Mouse (Mus musculus): ENCODE results near the gene Pola1.
"Not testable (repeated sequence)": the region's sequence is repeated elsewhere in the genome, so short reads cannot be mapped to it uniquely, and the experiment has no call there.

Gene Pola1

GRCm38 (mm10) chrX:93429738-93430260 lies 202.2 kb downstream of the Pola1 start:
- DNase-seq = no peak

DNA sequence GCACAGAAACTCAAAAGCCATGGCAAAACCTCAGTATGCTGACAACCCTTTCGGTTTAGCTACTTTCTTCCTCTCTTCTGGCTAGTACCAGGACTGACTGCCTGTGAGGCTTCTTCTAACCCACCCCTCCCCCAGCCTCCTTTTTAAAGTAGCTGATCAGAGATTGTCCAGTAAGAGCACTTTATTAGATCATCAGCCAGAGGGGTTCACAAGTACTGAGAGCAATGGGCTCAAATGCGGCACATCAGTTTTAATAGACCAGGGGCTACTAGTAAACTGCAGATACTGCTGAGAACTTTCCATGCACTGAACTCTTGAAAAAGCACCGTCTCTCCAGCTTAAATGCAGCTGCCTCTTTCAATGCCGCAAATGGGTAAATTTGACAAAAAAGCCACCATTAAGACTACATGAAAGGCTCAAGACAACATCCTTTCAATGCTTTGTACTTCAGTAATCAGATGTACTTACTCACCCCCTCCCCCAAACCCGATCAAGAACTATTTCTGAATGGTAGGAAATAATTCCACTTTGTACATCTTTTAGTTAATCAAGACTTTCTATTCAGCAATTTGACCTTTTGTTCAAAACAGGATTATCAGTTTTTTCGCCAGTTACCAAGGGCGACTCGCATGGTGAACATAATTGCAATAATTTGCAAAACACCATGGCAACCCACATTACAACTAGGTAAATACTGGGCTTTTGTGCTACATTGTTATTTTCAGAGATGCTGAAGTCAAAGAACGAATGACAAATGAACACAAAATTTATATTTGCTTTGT lies 202.8 kb downstream of the Pola1 start:
- DNase-seq = no peak

GRCm38 (mm10) chrX:93400871-93401270 lies 231.1 kb downstream of the Pola1 start:
- DNase-seq = not testable (repeated sequence)

GRCm38 (mm10) chrX:93397089-93397488 lies 234.9 kb downstream of the Pola1 start:
- DNase-seq = no peak

DNA sequence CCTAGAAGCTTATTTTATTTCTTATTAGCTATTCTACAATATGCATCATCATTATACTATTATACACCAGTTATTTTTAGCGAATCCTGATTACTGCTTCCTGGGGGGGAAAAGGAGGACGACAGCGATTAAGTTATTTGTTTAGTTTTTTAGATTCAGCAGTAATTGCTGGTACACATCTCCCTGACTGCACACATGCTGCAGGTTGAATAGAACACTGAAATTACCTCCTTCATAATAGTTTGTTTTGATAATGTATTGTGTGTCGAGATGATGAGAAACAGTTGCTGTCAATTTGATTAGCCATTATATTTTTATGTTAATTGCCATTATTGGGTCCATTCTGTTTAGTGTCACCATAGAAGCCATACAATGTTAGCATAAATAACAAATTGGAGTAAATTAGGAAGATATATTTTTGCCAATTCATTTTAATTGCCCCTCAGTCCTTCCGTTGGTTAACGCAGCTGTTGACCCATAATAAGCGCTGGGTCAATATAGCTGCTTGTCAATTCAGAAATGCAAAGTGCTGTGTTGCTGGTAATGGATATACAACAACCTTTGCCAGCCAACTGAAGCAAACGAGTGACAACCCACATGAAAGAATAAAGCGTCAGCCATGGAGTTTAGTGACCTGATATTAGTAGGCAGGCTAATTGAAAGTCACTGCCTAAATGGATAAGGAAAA lies 254.5 kb downstream of the Pola1 start:
- peak; percentile 83 for DNase-seq

DNA sequence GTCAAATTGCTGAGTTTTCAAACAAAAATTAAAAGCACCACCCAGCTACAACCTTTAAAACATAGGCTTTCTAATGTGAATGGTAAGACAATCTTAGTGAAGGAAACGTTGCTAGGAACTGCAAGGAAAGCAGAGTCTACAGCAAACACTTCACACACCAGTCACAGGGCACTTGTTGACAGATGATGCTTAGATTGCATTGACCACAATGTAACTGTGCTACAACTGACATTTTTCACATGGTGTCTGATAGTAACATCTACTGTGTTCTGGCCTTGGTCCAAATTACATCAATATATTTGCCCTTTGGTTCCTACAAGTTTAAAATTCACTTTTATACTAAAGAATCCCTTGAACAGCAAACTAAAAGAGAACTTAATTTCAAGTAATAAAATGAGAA lies 258.5 kb downstream of the Pola1 start:
- no peak for DNase-seq

DNA sequence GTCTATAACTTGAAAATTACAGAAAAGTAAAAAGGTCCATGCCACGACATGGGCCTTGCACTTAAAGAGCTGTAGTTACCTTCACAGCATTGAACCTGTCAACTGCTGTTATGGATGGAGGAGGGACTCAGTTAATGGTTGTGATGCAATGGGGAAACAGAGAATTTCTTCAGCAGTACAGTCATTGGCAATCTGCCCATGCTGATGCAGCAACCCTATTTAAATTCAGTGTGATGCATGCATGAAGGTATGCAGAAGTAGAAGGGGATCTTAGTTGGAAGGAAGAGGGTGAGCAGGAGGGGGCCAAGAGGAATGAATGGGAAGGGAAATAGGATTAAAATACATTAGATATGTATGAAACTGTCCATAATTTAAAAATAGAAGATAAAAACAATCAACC lies 262.2 kb downstream of the Pola1 start:
- DNase-seq = peak; percentile 0

DNA sequence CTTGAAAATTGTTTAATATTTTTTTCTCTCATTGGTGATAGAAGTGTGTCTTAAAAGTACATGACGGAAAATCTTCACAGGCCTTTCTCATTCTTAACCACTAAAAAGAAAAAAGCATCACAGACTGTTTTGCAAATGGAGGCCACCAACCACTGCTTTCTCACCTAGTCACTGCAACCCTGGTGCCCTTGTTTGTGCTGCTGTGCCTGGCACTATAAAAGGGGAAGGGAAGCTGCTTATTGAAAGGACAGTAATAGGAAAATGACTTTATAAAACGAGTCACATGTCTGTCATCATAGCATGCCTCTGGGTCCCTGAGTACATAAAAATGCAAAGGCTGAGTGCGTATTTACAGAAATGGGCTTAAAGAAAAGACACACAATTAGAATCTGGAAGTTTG lies 263.7 kb downstream of the Pola1 start:
- DNase-seq = no peak

DNA sequence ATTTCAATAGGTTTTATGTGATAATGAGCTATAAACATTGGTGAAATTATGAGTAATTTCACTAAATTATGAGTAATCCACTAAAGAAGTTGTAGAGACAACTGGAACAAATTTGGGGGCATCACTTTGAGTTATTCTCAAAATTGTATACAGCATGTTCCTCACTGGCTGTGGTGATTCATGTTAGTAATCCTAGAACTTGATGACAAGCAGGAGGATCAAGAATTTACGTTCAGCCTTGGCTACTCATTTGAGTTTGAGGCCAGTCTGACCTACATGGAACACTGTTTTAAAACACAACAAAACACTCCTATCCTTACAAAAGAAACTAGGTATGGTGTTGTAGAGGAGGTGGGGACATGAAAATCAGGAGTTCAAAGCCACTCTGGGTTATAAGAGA lies 310.6 kb downstream of the Pola1 start:
- DNase-seq = no peak

DNA sequence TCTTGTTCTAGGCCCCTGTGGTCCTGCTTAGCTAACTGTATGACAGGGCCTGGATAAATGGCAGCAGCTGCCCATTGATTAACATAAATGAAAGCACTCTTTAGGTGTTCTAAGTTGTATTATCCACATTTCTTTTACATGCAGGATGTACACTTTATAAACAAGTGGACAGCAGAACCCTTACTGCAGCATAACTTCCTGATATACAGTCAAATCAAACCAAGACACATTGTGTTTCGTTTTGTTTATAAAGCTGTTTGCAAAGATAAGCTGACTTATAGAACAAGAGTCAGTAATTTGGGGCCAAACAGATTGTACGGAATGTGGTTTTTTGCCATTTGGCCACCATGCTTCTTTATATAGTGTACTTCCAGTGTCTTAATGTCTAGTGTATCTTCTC lies 312.0 kb downstream of the Pola1 start:
- no peak for DNase-seq

- no peak for DNase-seq
Measured at GRCm38 (mm10) chrX:93317577-93317976, 314.4 kb downstream of the Pola1 start.

DNA sequence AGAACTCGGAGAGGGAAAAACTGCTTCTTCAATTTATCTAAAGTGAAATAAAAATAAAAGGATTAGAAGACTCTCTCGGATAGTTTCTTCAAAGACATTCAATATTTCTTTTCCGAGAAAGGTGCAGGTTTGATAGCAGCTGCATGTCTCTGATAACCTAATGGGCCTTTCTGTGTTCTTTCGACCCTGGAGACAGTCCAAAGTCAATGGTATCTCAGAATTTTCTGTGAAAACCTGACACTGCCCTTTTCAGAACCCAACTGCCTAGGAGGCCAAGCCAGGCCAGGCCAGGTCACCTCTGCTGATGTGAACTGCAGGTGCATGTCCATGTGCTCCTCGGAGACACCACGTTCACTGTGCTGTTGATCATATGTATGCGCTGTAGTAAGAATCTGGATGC lies 326.2 kb downstream of the Pola1 start:
- DNase-seq = no peak

DNA sequence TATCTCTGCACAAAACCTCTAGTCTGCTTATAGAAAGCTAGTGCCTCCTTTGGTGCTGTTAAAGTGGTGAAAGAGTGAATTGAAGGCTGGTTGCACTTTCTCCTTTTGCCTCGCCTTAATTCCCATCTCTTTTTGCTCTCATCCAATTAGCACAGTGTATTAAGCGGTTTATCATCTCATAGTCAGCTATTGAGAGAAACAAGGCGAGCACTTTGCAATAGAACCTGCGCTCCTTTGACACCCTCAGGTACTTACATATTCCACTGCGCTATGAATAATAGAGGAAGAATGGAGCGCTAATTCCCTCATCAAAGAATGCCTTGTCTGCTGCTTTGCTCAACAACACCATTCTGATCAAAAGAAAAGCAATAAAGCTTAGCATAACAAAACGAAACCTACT lies 330.2 kb downstream of the Pola1 start:
- peak; percentile 52 for DNase-seq

- no peak for DNase-seq
Measured at GRCm38 (mm10) chrX:93300183-93300815, 331.7 kb downstream of the Pola1 start.

GRCm38 (mm10) chrX:93299771-93300170 lies 332.2 kb downstream of the Pola1 start:
- DNase-seq = no peak

DNA sequence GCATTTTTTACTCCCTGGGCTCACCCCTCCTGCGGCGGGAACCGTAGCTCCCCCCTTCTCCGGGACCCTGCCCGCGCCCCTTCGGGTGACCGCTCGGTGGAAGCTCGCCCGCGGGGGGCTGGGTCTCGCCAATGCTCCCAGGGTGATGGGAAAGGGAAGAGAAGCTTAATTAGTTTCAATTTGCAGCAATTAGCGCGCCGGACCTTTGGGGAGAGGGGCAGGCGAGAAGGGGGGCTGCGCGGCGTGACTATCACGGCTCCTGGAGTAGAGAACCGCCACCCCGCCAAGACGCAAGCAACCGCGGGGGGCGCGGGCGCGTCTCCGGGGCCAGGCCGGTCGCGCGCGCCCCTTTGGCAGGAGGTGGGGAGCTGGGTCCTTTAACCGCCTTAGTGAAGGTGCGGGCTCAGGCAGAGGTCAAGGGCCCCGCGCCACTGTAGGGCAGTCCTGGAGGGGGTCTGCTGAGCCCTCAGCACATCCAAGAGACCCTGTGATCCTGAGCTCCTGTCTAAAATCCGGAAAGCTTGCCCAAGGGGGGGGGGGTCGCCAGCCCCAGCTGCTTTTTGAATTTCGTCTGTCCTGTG lies 332.8 kb downstream of the Pola1 start:
- DNase-seq = no peak

GRCm38 (mm10) chrX:93297001-93297441 lies 334.9 kb downstream of the Pola1 start:
- DNase-seq = peak; percentile 57

GRCm38 (mm10) chrX:93295819-93296218 lies 336.1 kb downstream of the Pola1 start:
- DNase-seq = no peak

DNA sequence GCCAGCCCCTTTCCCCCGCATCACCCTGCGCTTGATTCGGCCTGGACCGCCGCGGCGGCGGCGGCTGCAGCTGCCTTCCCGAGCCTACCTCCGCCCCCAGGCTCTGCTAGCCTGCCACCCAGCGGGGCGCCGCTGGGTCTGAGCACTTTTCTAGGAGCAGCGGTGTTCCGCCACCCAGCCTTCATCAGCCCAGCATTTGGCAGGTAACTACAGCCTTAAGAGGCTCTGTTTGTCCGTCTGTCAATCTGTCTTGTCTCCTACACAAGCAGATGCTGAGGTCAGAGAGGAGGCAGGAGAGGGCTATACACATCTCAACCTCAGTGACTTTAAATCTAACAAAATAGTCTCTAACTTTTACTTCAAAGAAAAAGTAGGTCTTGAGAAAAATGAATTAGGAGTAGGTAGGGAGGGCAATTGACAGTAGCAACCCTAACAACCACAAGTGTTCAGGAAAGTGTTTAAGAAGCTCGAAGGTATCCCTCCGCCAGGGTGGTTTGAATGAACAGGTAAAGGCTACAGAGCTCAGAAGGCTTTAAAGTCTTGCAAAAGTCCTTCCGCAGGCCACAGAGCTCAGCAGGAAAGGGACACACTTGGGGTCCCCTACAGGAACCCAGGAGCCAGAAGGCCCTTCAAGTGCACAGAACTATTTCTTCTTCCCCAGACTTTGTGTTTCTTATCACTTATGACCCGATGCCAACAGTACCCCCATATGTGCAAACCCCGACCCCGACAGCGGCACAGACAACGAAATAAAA lies 337.0 kb downstream of the Pola1 start:
- no peak for DNase-seq

GRCm38 (mm10) chrX:93292031-93292430 lies 339.9 kb downstream of the Pola1 start:
- DNase-seq = no peak

- no peak for DNase-seq
Measured at GRCm38 (mm10) chrX:93289851-93290380, 342.0 kb downstream of the Pola1 start.

- no peak for DNase-seq
Measured at GRCm38 (mm10) chrX:93289076-93289475, 342.9 kb downstream of the Pola1 start.
